Mouse (Mus musculus) urinary bladder, postnatal 4 days (tissue): ENCODE results near the gene C1ra.
"Not testable (repeated sequence)": the region's sequence is repeated elsewhere in the genome, so short reads cannot be mapped to it uniquely, and the experiment has no call there.

Experiments
- DNase-seq, 2 experiments: peaks; one replicate each; pipeline ENCODE4 v3.0.0; 2021 to 2022; ENCODE audit warnings: low spot score in 2 of 2

The C1ra gene

GRCm38 (mm10) chr6:124485414-124486144, 26.6 kb upstream of the C1ra start:
- no peak for DNase-seq

GRCm38 (mm10) chr6:124487509-124487908, 24.7 kb upstream of the C1ra start:
- DNase-seq, result no peak

- no peak for DNase-seq
Observed at GRCm38 (mm10) chr6:124488952-124489351, 23.3 kb upstream of the C1ra start.

GRCm38 (mm10) chr6:124491427-124491826, 20.8 kb upstream of the C1ra start:
- DNase-seq, result no peak

- DNase-seq, result peak; percentile 81 to 82
Observed at GRCm38 (mm10) chr6:124492842-124493561, 19.2 kb upstream of the C1ra start, which contains the start of gene C1rl. C1rl (plus strand) TSS chr6:124493113.

- DNase-seq, result peak in 1 of 2 experiments; percentile 36
Observed at GRCm38 (mm10) chr6:124493886-124494285, 18.3 kb upstream of the C1ra start.

GRCm38 (mm10) chr6:124496054-124496453, 16.2 kb upstream of the C1ra start:
- no peak for DNase-seq

GRCm38 (mm10) chr6:124499914-124500566, 12.2 kb upstream of the C1ra start:
- no peak for DNase-seq

GRCm38 (mm10) chr6:124501473-124501872, 10.7 kb upstream of the C1ra start:
- no peak for DNase-seq

- DNase-seq, result no peak
Observed at GRCm38 (mm10) chr6:124502021-124502420, 10.2 kb upstream of the C1ra start.

GRCm38 (mm10) chr6:124505028-124505427, 7.2 kb upstream of the C1ra start:
- no peak for DNase-seq

GRCm38 (mm10) chr6:124506991-124507390, 5.2 kb upstream of the C1ra start:
- no peak for DNase-seq

GRCm38 (mm10) chr6:124508292-124508691, 3.9 kb upstream of the C1ra start:
- no peak for DNase-seq

GRCm38 (mm10) chr6:124509192-124509591, 3.0 kb upstream of the C1ra start:
- DNase-seq, result not testable (repeated sequence)

GRCm38 (mm10) chr6:124511936-124512335, 269 bp upstream of the C1ra start:
- DNase-seq, result no peak

- DNase-seq, result not testable (repeated sequence)
Observed at GRCm38 (mm10) chr6:124517733-124518132, 5.5 kb downstream of the C1ra start.

- not testable (repeated sequence) for DNase-seq
Observed at GRCm38 (mm10) chr6:124522082-124522481, 9.9 kb downstream of the C1ra start.

GRCm38 (mm10) chr6:124527881-124528280, 15.7 kb downstream of the C1ra start:
- no peak for DNase-seq

GRCm38 (mm10) chr6:124531077-124531476, 18.9 kb downstream of the C1ra start:
- DNase-seq, result no peak

GRCm38 (mm10) chr6:124536125-124536829, 24.1 kb downstream of the C1ra start:
- DNase-seq, result not testable (repeated sequence)

- not testable (repeated sequence) for DNase-seq
Observed at GRCm38 (mm10) chr6:124541176-124541575, 29.0 kb downstream of the C1ra start.

GRCm38 (mm10) chr6:124542284-124542683, 30.1 kb downstream of the C1ra start, which contains the start of gene C1s1:
C1s1 (minus strand) TSS chr6:124542359.
- peak; percentile 40 to 68 for DNase-seq
